Mouse (Mus musculus) ES-Bruce4 (cell line): Measurements from ENCODE around the gene Ank3. TPM values are rescaled to one million over a fixed set of nuclear protein-coding genes. Genes with fewer than 3 reads are reported as not detected.

Experiments
- H3K27ac ChIP-seq: 2 replicates; pipeline ENCODE4 v1.5.1; 2012; ENCODE audit warnings: low read length, inconsistent platforms; ENCODE audit not compliant: insufficient read depth
- H3K27me3 ChIP-seq: 2 replicates; pipeline ENCODE4 v1.6.1; 2012; ENCODE audit warnings: mild to moderate bottlenecking, low read length, inconsistent platforms; ENCODE audit not compliant: control insufficient read depth, poor library complexity, insufficient read depth, severe bottlenecking
- H3K36me3 ChIP-seq: 2 replicates; pipeline ENCODE4 v1.6.1; 2012; ENCODE audit warnings: inconsistent platforms, mild to moderate bottlenecking, low read length, moderate library complexity; ENCODE audit not compliant: control insufficient read depth, poor library complexity, insufficient read depth, severe bottlenecking
- H3K4me1 ChIP-seq: one replicate; pipeline ENCODE4 v1.8.1; 2011; ENCODE audit warnings: low read length; ENCODE audit not compliant: control insufficient read depth, insufficient read depth
- H3K4me3 ChIP-seq: 2 replicates; pipeline ENCODE4 v1.5.1; 2011; ENCODE audit warnings: low read depth, mild to moderate bottlenecking, low read length
- H3K9ac ChIP-seq: 2 replicates; pipeline ENCODE4 v1.6.1; 2012; ENCODE audit warnings: low read depth, mild to moderate bottlenecking, inconsistent platforms; ENCODE audit not compliant: poor library complexity, severe bottlenecking
- H3K9me3 ChIP-seq: replicated peaks from 2 replicates; pipeline ENCODE4 v1.6.1; 2012; ENCODE audit warnings: mild to moderate bottlenecking, low read length, inconsistent platforms; ENCODE audit not compliant: control insufficient read depth, poor library complexity, insufficient read depth, severe bottlenecking
- CTCF ChIP-seq: IDR thresholded peaks from one replicate; pipeline ENCODE4 v1.8.1; 2011; ENCODE audit warnings: low read depth, low read length
- EP300 ChIP-seq: IDR thresholded peaks from 2 replicates; pipeline ENCODE4 v1.6.1; 2011; ENCODE audit warnings: low read depth, low read length; ENCODE audit not compliant: insufficient read depth
- POLR2A ChIP-seq: IDR thresholded peaks from one replicate; pipeline ENCODE4 v1.8.1; 2011; ENCODE audit warnings: low read length; ENCODE audit not compliant: insufficient read depth
- polyA plus RNA-seq: library from polyadenylated mRNA; stranded (reverse); fragments of >200 nt; gene quantifications from 2 replicates; pipeline ENCODE4 v1.2.4, GENCODE M21; 2011; ENCODE audit warnings: low read depth; ENCODE audit not compliant: missing spikeins, insufficient read depth, insufficient read length

The Ank3 gene
- polyA plus RNA-seq, 1 experiment, result 61.0 TPM

DNA sequence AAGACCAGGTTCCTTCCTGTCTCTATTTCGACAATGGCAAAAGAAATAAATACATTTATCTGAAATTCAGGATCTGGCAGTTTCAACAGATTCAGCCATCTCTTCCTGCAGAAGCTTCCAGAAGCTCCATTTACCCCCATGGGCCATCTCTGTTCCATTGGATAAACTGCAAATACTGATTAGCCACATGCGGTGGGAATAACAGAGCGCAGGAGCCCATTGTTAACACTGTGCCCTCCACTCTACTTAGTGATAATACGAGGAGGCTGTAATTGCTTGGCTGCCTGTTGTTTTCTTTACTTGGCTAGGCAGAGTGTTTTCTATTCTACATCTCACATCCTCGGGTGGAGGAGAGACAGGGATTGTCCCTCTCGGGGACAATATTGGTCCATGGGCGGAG is 174.5 kb downstream of the Ank3 start:
- Histone ChIP-seq H3K36me3 (no peaks in the 10 kb centered on the region), H3K27ac (no peak overlapping the region; the same call in 1 of the 2 replicates), H3K9ac (no peak overlapping the region), H3K27me3 (no peaks in the 10 kb centered on the region), H3K4me1 (peaks cover 5% of the 10 kb centered on the region), H3K4me3 (no peak overlapping the region), H3K9me3 (no peaks in the 10 kb centered on the region)
- TF ChIP-seq EP300 (no peak), POLR2A (no peak), CTCF (no peak)

DNA sequence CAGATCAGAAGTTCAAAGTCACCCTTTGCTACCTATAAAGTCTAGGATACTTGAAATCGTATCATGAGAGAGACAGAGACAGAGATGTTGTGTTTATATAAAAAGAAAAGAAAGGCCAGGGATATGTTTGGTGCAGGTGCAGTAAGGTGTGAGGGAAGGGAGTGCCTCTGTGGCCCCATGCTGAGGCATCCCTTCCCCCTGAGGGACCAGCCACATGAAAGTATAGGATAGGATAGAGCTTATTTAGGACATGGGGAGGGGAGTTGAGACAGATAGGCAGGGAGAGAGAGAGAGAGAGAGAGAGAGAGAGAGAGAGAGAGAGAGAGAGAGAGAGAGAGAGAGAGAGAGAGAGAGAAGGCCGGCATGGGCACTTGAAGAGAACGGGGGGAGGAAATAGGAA is 175.2 kb downstream of the Ank3 start:
- Histone ChIP-seq H3K9me3 (no peaks in the 10 kb centered on the region), H3K27ac (no peak overlapping the region), H3K9ac (no peak overlapping the region), H3K4me3 (no peak overlapping the region), H3K4me1 (peaks cover 5% of the 10 kb centered on the region), H3K36me3 (no peaks in the 10 kb centered on the region), H3K27me3 (no peaks in the 10 kb centered on the region)
- TF ChIP-seq EP300, result no peak
- TF ChIP-seq POLR2A, result no peak
- no peak for TF ChIP-seq CTCF

DNA sequence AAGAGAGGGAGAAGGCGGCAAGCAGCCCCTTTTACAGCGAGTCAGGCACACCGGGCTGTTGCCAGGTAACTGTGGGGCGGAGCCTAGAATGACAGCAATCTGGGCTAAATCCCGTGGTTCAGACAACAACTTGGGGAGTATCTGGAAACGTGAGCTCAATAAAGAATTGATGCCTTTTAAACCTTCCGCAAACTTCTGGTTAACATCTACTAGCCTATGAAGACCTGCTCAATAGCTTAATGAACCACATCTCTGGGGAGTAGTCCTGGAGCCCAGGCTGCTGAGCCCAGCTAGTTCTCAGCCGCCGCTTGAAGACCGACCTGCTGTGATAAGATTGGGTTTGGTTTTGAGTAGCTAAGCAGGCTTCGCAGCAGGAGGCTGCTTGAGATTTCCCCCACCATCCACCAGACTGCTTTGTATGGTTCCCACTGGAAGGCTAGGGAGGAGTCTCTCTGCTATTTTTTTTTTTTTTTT is 175.7 kb downstream of the Ank3 start:
- H3K9me3 ChIP-seq, result no peaks in the 10 kb centered on the region
- H3K27ac ChIP-seq, result no peak overlapping the region
- no peaks in the 10 kb centered on the region for H3K27me3 ChIP-seq
- no peak for TF ChIP-seq EP300
- no peak for TF ChIP-seq CTCF
- TF ChIP-seq POLR2A, result no peak
- H3K36me3 ChIP-seq, result no peaks in the 10 kb centered on the region
- H3K4me3 ChIP-seq, result no peak overlapping the region
- no peak overlapping the region for H3K9ac ChIP-seq
- peaks cover 5% of the 10 kb centered on the region for H3K4me1 ChIP-seq

DNA sequence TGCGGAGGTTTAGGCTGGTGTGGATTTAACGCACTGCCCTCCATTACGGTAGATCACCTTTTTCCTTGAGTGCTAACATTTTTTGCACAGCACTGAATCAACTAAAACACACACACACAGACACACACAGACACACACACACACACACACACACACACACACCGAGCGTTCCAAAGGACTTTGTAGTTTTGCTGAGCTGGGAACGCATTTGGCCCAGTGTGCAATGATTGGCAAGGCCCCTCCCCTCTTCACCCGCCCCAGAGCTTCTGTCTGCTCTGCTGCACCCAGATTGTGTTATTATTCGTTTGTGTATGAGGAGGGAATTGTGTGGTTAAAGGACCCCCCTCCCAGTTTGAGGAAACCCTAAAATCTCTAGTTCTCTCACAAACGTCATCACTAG is 176.3 kb downstream of the Ank3 start:
- Histone ChIP-seq H3K4me1 (peaks cover 5% of the 10 kb centered on the region), H3K36me3 (no peaks in the 10 kb centered on the region), H3K27ac (no peak overlapping the region), H3K9ac (no peak overlapping the region), H3K27me3 (no peaks in the 10 kb centered on the region), H3K4me3 (no peak overlapping the region), H3K9me3 (no peaks in the 10 kb centered on the region)
- TF ChIP-seq CTCF, result no peak
- TF ChIP-seq POLR2A, result no peak
- no peak for TF ChIP-seq EP300

DNA sequence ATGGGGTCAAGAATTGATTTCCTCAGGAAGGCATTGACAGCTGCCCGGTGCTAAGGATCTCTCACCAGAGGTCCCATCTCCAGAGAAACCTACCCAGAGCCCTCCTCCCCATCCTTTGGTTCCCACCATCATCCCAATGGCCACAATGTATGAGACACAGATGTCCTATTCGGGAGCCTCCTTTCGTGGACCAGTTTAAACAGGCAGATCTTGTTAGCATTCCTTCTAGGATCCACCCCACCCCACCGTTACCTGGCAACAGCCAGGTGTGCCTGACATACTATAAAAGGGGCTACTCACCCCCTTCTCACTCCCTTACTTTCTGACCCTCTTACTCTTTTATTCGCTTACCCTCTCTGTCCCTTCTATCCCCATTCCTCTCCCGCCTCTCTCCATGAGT is 176.9 kb downstream of the Ank3 start:
- TF ChIP-seq CTCF, result no peak
- TF ChIP-seq POLR2A, result no peak
- TF ChIP-seq EP300, result no peak
- H3K27me3 ChIP-seq, result no peaks in the 10 kb centered on the region
- H3K36me3 ChIP-seq, result no peaks in the 10 kb centered on the region
- no peak overlapping the region for H3K27ac ChIP-seq
- no peaks in the 10 kb centered on the region for H3K9me3 ChIP-seq
- peaks cover 5% of the 10 kb centered on the region for H3K4me1 ChIP-seq
- no peak overlapping the region for H3K9ac ChIP-seq
- no peak overlapping the region for H3K4me3 ChIP-seq

GRCm38 (mm10) chr10:69576264-69576663 is 177.7 kb downstream of the Ank3 start:
- H3K9ac ChIP-seq, result no peak overlapping the region
- no peaks in the 10 kb centered on the region for H3K27me3 ChIP-seq
- peaks cover 5% of the 10 kb centered on the region for H3K4me1 ChIP-seq
- no peaks in the 10 kb centered on the region for H3K36me3 ChIP-seq
- no peaks in the 10 kb centered on the region for H3K9me3 ChIP-seq
- H3K4me3 ChIP-seq, result no peak overlapping the region
- TF ChIP-seq CTCF (no peak), EP300 (no peak), POLR2A (no peak)
- no peak overlapping the region for H3K27ac ChIP-seq
